In the genomic region with DNA sequence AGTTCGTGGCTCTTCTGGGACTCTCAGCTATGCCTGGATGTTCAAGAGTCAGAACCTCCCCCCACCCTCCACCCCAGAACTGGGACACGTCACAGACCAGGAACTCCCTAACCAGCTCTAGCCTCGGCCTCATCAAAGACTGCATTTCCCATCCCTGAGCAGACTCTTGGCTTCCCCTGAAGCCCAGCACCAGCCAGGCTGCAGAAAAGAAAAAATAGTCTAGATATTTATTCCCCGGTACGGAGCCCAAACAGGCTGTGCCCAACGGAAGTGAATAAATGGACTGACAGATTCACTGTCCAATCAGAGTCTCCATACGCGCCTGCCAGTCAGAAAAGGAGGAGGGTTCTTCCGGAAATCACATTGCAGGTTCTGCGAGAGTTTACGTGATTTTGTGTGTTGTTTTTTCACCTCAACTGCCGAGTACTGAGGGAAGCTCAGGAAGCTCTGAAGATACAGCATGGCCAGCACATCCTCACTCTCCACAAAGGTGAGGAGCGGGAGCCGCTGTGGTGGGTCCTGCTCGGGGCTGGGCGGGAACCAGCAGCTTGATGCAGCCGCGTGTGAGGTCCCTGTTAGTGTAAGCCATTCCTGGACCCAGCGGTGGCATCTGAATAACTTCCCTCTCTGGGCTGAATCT, we compare ENCODE assay signal across 8 mouse cellular contexts.
DNase-seq lines count a peak whose midpoint lies in the region; ATAC-seq lines count a peak whose summit lies in the region.
"Not testable (repeated sequence)": the region's sequence is repeated elsewhere in the genome, so short reads cannot be mapped to it uniquely, and the experiment has no call there.

No protein-coding gene starts in this region.

- H3K4me1 ChIP-seq in hindbrain, embryonic 15.5 days (replicated peaks) = peaks cover 10% of the 10 kb centered on the region

- ATAC-seq in hindbrain, embryonic 15.5 days (ENCODE audit: low FRiP score, low read depth) = peak; percentile 99

- peak; percentile 92 for DNase-seq in T-cell, adult 2 months (ENCODE audit: low spot score)
- peak; percentile 71 to 88 for DNase-seq in cerebellum, postnatal 36 days
- peak; percentile 90 to 96 for DNase-seq in frontal cortex, postnatal 36 days (ENCODE audit: low spot score in 2 of 2)
- peak; percentile 94 for DNase-seq in left cerebral cortex, adult 11 months (ENCODE audit: low spot score)
- peak; percentile 89 to 91 for DNase-seq in lung, postnatal 4 days
- DNase-seq in retina, postnatal 7 days (ENCODE audit: low read depth, low spot score) = peak; percentile 81
- peak; percentile 60 for DNase-seq in urinary bladder, adult 2 months (ENCODE audit: low spot score)

- peaks cover 14% of the 10 kb centered on the region for H3K36me3 ChIP-seq in hindbrain, embryonic 15.5 days

- not testable (repeated sequence) for H3K27me3 ChIP-seq in hindbrain, embryonic 15.5 days

- peak overlapping the region; percentile 80 for H3K4me3 ChIP-seq in hindbrain, embryonic 15.5 days

- H3K4me2 ChIP-seq in hindbrain, embryonic 15.5 days = peak overlapping the region; percentile 59

- not testable (repeated sequence) for H3K9me3 ChIP-seq in hindbrain, embryonic 15.5 days

- H3K27ac ChIP-seq in hindbrain, embryonic 15.5 days (replicated peaks) = peak overlapping the region; percentile 90

- H3K9ac ChIP-seq in hindbrain, embryonic 15.5 days = peak overlapping the region; percentile 80

- 1% methylated on average over 18 of the region's 19 CpGs for WGBS in hindbrain, embryonic 15.5 days

Comparison
In these comparisons a context has a peak if more than half of its experiments do, and no peak if none do; other contexts are left out.
1. Peak in every context shown above with its lines: DNase-seq, ATAC-seq, H3K4me3 ChIP-seq and H3K27ac ChIP-seq.